Mouse (Mus musculus) hindbrain, embryonic 12.5 days (tissue): ENCODE data around the gene Rarres2. TPM values are rescaled to one million over a fixed set of nuclear protein-coding genes. Genes with fewer than 3 reads are reported as not detected.

Source experiments
- ATAC-seq: fragments of 200-750 bp; cut with Nextera tagmentation; 2 replicates; pipeline ENCODE4 v1.8.0; 2017; ENCODE audit warnings: moderate TSS enrichment; ENCODE audit not compliant: low FRiP score
- H3K27ac ChIP-seq: fragments of 300-500 bp; sonication (generic); 2 replicates; pipeline ENCODE4 v1.5.1; 2016; ENCODE audit warnings: mild to moderate bottlenecking
- H3K27me3 ChIP-seq: fragments of 300-500 bp; sonication (generic); 2 replicates; pipeline ENCODE4 v1.6.1; 2016; ENCODE audit warnings: mild to moderate bottlenecking
- H3K36me3 ChIP-seq: fragments of 300-500 bp; sonication (generic); 2 replicates; pipeline ENCODE4 v1.6.1; 2016; ENCODE audit warnings: mild to moderate bottlenecking
- H3K4me1 ChIP-seq: fragments of 300-500 bp; sonication (generic); 2 replicates; pipeline ENCODE4 v1.6.1; 2016
- H3K4me2 ChIP-seq: fragments of 300-500 bp; sonication (generic); replicated peaks from 2 replicates; pipeline ENCODE4 v1.6.1; 2016; ENCODE audit warnings: mild to moderate bottlenecking
- H3K4me3 ChIP-seq: fragments of 300-500 bp; sonication (generic); 2 replicates; pipeline ENCODE4 v1.5.1; 2016; ENCODE audit warnings: mild to moderate bottlenecking
- H3K9ac ChIP-seq: fragments of 300-500 bp; sonication (generic); 2 replicates; pipeline ENCODE4 v1.6.1; 2016; ENCODE audit warnings: mild to moderate bottlenecking, moderate library complexity
- H3K9me3 ChIP-seq: fragments of 300-500 bp; sonication (generic); replicated peaks from 2 replicates; pipeline ENCODE4 v1.6.1; 2016; ENCODE audit warnings: mild to moderate bottlenecking
- WGBS: fragments of 180-500 bp; shearing (Covaris S2); methylation state at CpG from one replicate; pipeline ENCODE4 v1.1.7; 2016; 5-methylcytosine and 5-hydroxymethylcytosine counted together
- polyA plus RNA-seq: library from polyadenylated mRNA; unstranded; fragments of >200 nt; fragmentation: Nextera tagmentation; extraction: Ambion mirVana; gene quantifications from 2 replicates; pipeline ENCODE4 v1.2.1, GENCODE M21; 2016

Gene Rarres2
- polyA plus RNA-seq, result 1.8 and 3.3 TPM in 2 replicates

- Histone ChIP-seq H3K27me3 (no peaks in the 10 kb centered on the region), H3K9ac (no peak within 1 kb of the TSS), H3K4me1 (no peaks in the 10 kb centered on the region), H3K9me3 (no peaks in the 10 kb centered on the region), H3K36me3 (peaks cover 10% of the 10 kb centered on the region), H3K4me3 (no peak within 1 kb of the TSS), H3K27ac (no peak within 1 kb of the TSS), H3K4me2 (no peak within 1 kb of the TSS)
- WGBS, result 25% methylated on average over 6 of the region's 6 CpGs
- no peak for ATAC-seq
Observed at GRCm38 (mm10) chr6:48572572-48573061, at the start of gene Rarres2. Rarres2 (minus strand) TSS chr6:48572789.

GRCm38 (mm10) chr6:48620031-48620430, 47.4 kb upstream of the Rarres2 start:
- WGBS, result 94% methylated on average over 30 of the region's 30 CpGs
- Histone ChIP-seq H3K4me3 (no peak overlapping the region), H3K4me1 (no peaks in the 10 kb centered on the region), H3K4me2 (no peak overlapping the region), H3K9ac (no peak overlapping the region), H3K27me3 (no peaks in the 10 kb centered on the region), H3K9me3 (no peaks in the 10 kb centered on the region), H3K36me3 (peaks cover 42% of the 10 kb centered on the region), H3K27ac (no peak overlapping the region)
- ATAC-seq, result no peak

GRCm38 (mm10) chr6:48614756-48615155, 42.2 kb upstream of the Rarres2 start:
- H3K36me3 ChIP-seq, result peaks cover 46% of the 10 kb centered on the region
- H3K4me2 ChIP-seq, result no peak overlapping the region
- 94% methylated on average over 5 of the region's 5 CpGs for WGBS
- ATAC-seq, result no peak
- no peaks in the 10 kb centered on the region for H3K9me3 ChIP-seq
- no peaks in the 10 kb centered on the region for H3K4me1 ChIP-seq
- H3K9ac ChIP-seq, result no peak overlapping the region
- no peak overlapping the region for H3K27ac ChIP-seq
- no peak overlapping the region for H3K4me3 ChIP-seq
- H3K27me3 ChIP-seq, result no peaks in the 10 kb centered on the region

- no peak overlapping the region for H3K4me3 ChIP-seq
- no peak overlapping the region for H3K9ac ChIP-seq
- WGBS, result 90% methylated on average over 4 of the region's 4 CpGs
- H3K27me3 ChIP-seq, result no peaks in the 10 kb centered on the region
- H3K4me2 ChIP-seq, result no peak overlapping the region
- no peak overlapping the region for H3K27ac ChIP-seq
- no peaks in the 10 kb centered on the region for H3K9me3 ChIP-seq
- H3K4me1 ChIP-seq, result 0 out of 2 replicates have a peak, but pooled peaks cover 3% of the 10 kb centered on the region
- peaks cover 38% of the 10 kb centered on the region for H3K36me3 ChIP-seq
- no peak for ATAC-seq
Observed at GRCm38 (mm10) chr6:48613464-48613863, 40.9 kb upstream of the Rarres2 start.

- 83% methylated on average over 3 of the region's 3 CpGs for WGBS
- no peak for ATAC-seq
- Histone ChIP-seq H3K9me3 (no peaks in the 10 kb centered on the region), H3K9ac (no peak overlapping the region), H3K4me2 (no peak overlapping the region), H3K27ac (no peak overlapping the region), H3K4me1 (0 out of 2 replicates have a peak, but pooled peaks cover 3% of the 10 kb centered on the region), H3K27me3 (no peaks in the 10 kb centered on the region), H3K4me3 (no peak overlapping the region), H3K36me3 (peaks cover 31% of the 10 kb centered on the region)
Observed at GRCm38 (mm10) chr6:48610657-48611056, 38.1 kb upstream of the Rarres2 start.

- H3K27ac ChIP-seq, result no peak overlapping the region
- H3K27me3 ChIP-seq, result no peaks in the 10 kb centered on the region
- no peak overlapping the region for H3K9ac ChIP-seq
- ATAC-seq, result no peak
- H3K4me2 ChIP-seq, result no peak overlapping the region
- 0 out of 2 replicates have a peak, but pooled peaks cover 3% of the 10 kb centered on the region for H3K4me1 ChIP-seq
- H3K9me3 ChIP-seq, result no peaks in the 10 kb centered on the region
- WGBS, result 46% methylated on average over 5 of the region's 7 CpGs
- H3K4me3 ChIP-seq, result no peak overlapping the region
- peaks cover 27% of the 10 kb centered on the region for H3K36me3 ChIP-seq
Observed at GRCm38 (mm10) chr6:48609512-48609911, 36.9 kb upstream of the Rarres2 start.

- H3K36me3 ChIP-seq, result peaks cover 13% of the 10 kb centered on the region
Observed at GRCm38 (mm10) chr6:48608124-48608523, 35.5 kb upstream of the Rarres2 start.

GRCm38 (mm10) chr6:48602080-48602741, 29.6 kb upstream of the Rarres2 start:
- peak overlapping the region; percentile 85 for H3K27ac ChIP-seq
- H3K4me3 ChIP-seq, result peak overlapping the region; percentile 62
- 3% methylated on average over 28 of the region's 28 CpGs for WGBS
- peak overlapping the region; percentile 84 for H3K4me2 ChIP-seq
- peaks cover 30% of the 10 kb centered on the region for H3K36me3 ChIP-seq
- ATAC-seq, result peak; percentile 89
- peak overlapping the region; percentile 89 for H3K9ac ChIP-seq
- H3K27me3 ChIP-seq, result no peaks in the 10 kb centered on the region
- peaks cover 13% of the 10 kb centered on the region for H3K4me1 ChIP-seq
- peaks cover 8% of the 10 kb centered on the region for H3K9me3 ChIP-seq

More at GRCm38 (mm10) chr6:48608124-48608523, 35.5 kb upstream of the Rarres2 start:
- Histone ChIP-seq H3K4me2 (no peak overlapping the region), H3K27ac (no peak overlapping the region), H3K27me3 (no peaks in the 10 kb centered on the region), H3K4me3 (no peak overlapping the region), H3K9me3 (no peaks in the 10 kb centered on the region), H3K9ac (no peak overlapping the region), H3K4me1 (0 out of 2 replicates have a peak, but pooled peaks cover 3% of the 10 kb centered on the region)
- no peak for ATAC-seq
- WGBS, result 70% methylated on average over 2 of the region's 2 CpGs

- H3K27me3 ChIP-seq, result no peaks in the 10 kb centered on the region
- ATAC-seq, result peak; percentile 100
- H3K27ac ChIP-seq, result peak within 1 kb of the TSS; percentile 85
- 5% methylated on average over 42 of the region's 42 CpGs for WGBS
- H3K36me3 ChIP-seq, result peaks cover 38% of the 10 kb centered on the region
- peak within 1 kb of the TSS; percentile 84 for H3K4me2 ChIP-seq
- peaks cover 13% of the 10 kb centered on the region for H3K4me1 ChIP-seq
- peak within 1 kb of the TSS; percentile 89 for H3K9ac ChIP-seq
- peaks cover 15% of the 10 kb centered on the region for H3K9me3 ChIP-seq
- peak within 1 kb of the TSS; percentile 62 for H3K4me3 ChIP-seq
Observed at GRCm38 (mm10) chr6:48601271-48602079, 28.9 kb upstream of the Rarres2 start, which contains the start of gene Zfp775. Zfp775 (plus strand) TSS chr6:48602063.

- Histone ChIP-seq H3K9me3 (peaks cover 20% of the 10 kb centered on the region), H3K4me3 (no peak overlapping the region), H3K4me2 (no peak overlapping the region), H3K9ac (no peak overlapping the region), H3K27ac (0 out of 2 replicates have a peak overlapping the region, but pooled peaks have one; percentile 85), H3K27me3 (no peaks in the 10 kb centered on the region), H3K4me1 (peaks cover 13% of the 10 kb centered on the region), H3K36me3 (peaks cover 46% of the 10 kb centered on the region)
- no peak for ATAC-seq
- WGBS, result 84% methylated on average over 1 of the region's 1 CpGs
Observed at GRCm38 (mm10) chr6:48600594-48600993, 28.0 kb upstream of the Rarres2 start.

- Histone ChIP-seq H3K4me3 (no peak overlapping the region), H3K27me3 (no peaks in the 10 kb centered on the region), H3K9me3 (peaks cover 20% of the 10 kb centered on the region), H3K4me1 (peaks cover 25% of the 10 kb centered on the region), H3K36me3 (peaks cover 45% of the 10 kb centered on the region), H3K27ac (no peak overlapping the region), H3K4me2 (no peak overlapping the region), H3K9ac (no peak overlapping the region)
- WGBS, result 96% methylated on average over 27 of the region's 27 CpGs
- ATAC-seq, result no peak
Observed at GRCm38 (mm10) chr6:48597233-48597625, 24.6 kb upstream of the Rarres2 start.

GRCm38 (mm10) chr6:48596545-48597232, 24.1 kb upstream of the Rarres2 start:
- 96% methylated on average over 45 of the region's 45 CpGs for WGBS
- Histone ChIP-seq H3K9me3 (peaks cover 20% of the 10 kb centered on the region), H3K27ac (no peak overlapping the region), H3K4me3 (no peak overlapping the region), H3K27me3 (no peaks in the 10 kb centered on the region), H3K4me1 (peaks cover 25% of the 10 kb centered on the region), H3K4me2 (no peak overlapping the region), H3K36me3 (peaks cover 45% of the 10 kb centered on the region), H3K9ac (no peak overlapping the region)
- no peak for ATAC-seq
